Mouse (Mus musculus): ENCODE measurements around the gene Fam214a.

- TF ChIP-seq CTCF (IDR thresholded peaks at IDR 0.05; ENCODE audit: low read depth) (peak; percentile 54), EP300 (IDR thresholded peaks at IDR 0.05; ENCODE audit: low read depth) (no peak)
Observed at GRCm38 (mm10) chr9:74951491-74951890, 1.2 kb upstream of the Fam214a start.
